Mouse (Mus musculus): ENCODE measurements around the gene Cramp1l. TPM values are rescaled to one million over a fixed set of nuclear protein-coding genes. Genes with fewer than 3 reads are reported as not detected.

Gene Cramp1l
- 14.0 and 14.3 TPM in 2 replicates for polyA plus RNA-seq (2012)

DNA sequence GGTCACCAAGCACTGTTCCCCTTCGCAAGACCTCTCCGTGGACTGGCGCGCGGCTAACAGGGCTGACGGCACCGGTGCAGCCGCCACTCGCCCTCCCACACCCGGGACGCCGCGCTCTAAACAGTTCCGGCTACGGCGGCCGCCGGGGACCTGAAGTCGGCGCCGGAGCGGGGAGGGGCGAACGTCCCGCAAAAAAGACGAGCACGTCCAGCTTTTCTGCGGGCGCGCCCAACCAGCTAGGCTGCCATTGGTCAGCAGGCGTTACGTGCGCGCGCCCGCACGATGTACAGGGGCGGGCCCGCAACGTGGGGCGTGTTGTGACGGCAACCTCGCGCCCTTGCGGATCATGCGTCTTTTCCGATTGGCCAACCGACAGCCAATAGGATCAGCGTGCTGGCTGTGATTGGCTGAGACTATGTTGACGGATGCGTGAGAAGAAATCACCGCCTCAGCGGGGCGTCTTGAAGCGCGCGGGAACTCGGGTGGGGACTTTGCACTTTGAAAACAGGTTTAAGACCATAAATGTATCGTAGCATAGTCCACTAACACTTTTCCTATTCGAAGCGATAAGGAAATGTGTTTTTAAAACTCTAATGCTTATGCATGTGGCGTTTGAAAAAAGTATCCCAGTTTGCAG lies at the start of gene Cramp1l, which contains the start of gene Ift140:
Gene Cramp1l, minus strand, starts transcription at position 134 of the 637 bp plus-strand sequence.
Gene Ift140, plus strand, starts transcription at position 431 of the 637 bp plus-strand sequence.
- no peak for TF ChIP-seq GATA1 (IDR thresholded peaks at IDR 0.05; ENCODE audit: low read length)

DNA sequence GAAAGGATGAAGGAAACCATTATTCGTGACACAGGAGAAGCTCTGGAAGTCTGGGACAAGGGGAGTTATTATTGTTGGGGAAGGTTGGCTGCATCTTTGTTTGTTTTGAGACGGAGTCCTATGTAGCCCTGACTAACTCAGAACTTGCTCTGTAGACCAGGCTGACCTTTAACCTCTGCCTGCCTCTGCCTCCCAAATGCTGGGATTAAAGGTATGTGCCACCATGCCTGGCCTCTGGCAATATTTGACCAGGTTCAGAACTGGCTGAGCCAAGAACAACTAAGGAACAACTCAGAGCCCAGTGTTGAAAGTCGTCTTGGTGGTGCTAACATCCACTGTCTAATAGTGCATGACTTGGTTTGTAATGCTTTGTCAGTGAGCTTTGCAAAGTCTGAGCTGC lies 49.6 kb upstream of the Cramp1l start:
- TF ChIP-seq GATA1 (IDR thresholded peaks at IDR 0.05; ENCODE audit: low read length) = no peak

GRCm38 (mm10) chr17:25064351-25064750 lies 48.8 kb upstream of the Cramp1l start:
- no peak for TF ChIP-seq GATA1 (IDR thresholded peaks at IDR 0.05; ENCODE audit: low read length)

GRCm38 (mm10) chr17:25063872-25064271 lies 48.3 kb upstream of the Cramp1l start:
- no peak for TF ChIP-seq GATA1 (IDR thresholded peaks at IDR 0.05; ENCODE audit: low read length)

- no peak for TF ChIP-seq GATA1 (IDR thresholded peaks at IDR 0.05; ENCODE audit: low read length)
Observed at GRCm38 (mm10) chr17:25063261-25063660, 47.7 kb upstream of the Cramp1l start.

DNA sequence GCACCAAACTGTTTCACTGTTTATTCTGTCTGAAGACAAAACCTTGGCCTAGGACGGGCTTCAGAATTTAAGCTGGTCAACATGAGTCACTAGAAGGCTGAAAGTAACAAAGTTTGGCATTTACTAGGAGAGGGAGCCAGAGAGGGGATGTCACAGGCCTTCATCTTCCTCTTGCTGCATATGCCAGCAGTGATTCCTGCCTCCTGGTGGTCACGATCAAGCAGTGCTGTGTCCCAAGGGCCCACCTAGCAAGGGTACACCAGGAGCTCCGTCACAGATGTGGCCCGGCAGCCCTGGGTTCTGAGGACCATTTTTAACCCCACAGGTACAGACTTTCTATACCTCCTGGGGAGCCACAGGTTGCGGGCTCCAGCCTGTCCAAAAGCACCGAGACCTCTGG lies 41.5 kb upstream of the Cramp1l start:
- no peak for TF ChIP-seq GATA1 (IDR thresholded peaks at IDR 0.05; ENCODE audit: low read length)

GRCm38 (mm10) chr17:25053274-25053673 lies 37.7 kb upstream of the Cramp1l start:
- no peak for TF ChIP-seq GATA1 (IDR thresholded peaks at IDR 0.05; ENCODE audit: low read length)

GRCm38 (mm10) chr17:25047143-25047542 lies 31.6 kb upstream of the Cramp1l start:
- TF ChIP-seq GATA1 (IDR thresholded peaks at IDR 0.05; ENCODE audit: low read length) = no peak

GRCm38 (mm10) chr17:25045281-25045680 lies 29.7 kb upstream of the Cramp1l start:
- TF ChIP-seq GATA1 (IDR thresholded peaks at IDR 0.05; ENCODE audit: low read length) = no peak

GRCm38 (mm10) chr17:25044879-25045278 lies 29.3 kb upstream of the Cramp1l start:
- no peak for TF ChIP-seq GATA1 (IDR thresholded peaks at IDR 0.05; ENCODE audit: low read length)

DNA sequence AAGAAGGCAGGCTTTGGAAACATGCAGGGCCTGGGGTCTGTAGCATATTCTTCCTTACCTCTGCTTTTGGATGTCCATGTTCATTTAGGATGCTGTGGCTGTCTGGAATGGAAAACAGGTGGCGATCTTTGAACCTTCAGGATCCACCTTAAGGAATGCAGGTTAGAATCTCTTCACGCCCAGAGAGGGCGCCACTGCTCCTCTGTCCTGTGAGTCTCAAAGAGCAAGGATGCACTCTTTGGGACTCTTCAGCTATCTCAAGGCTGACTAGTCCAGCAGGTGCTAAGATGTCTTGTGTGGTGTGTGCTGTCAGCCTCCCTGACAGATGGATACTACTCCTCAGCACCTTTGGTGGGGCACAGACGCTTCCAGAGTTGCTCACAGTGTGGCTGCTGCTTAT lies 20.6 kb upstream of the Cramp1l start:
- no peak for TF ChIP-seq GATA1 (IDR thresholded peaks at IDR 0.05; ENCODE audit: low read length)

- TF ChIP-seq GATA1 (IDR thresholded peaks at IDR 0.05; ENCODE audit: low read length) = no peak
Observed at GRCm38 (mm10) chr17:25016292-25017132, 924 bp upstream of the Cramp1l start.

GRCm38 (mm10) chr17:25014841-25015570 lies 582 bp downstream of the Cramp1l start:
- no peak for TF ChIP-seq GATA1 (IDR thresholded peaks at IDR 0.05; ENCODE audit: low read length)

DNA sequence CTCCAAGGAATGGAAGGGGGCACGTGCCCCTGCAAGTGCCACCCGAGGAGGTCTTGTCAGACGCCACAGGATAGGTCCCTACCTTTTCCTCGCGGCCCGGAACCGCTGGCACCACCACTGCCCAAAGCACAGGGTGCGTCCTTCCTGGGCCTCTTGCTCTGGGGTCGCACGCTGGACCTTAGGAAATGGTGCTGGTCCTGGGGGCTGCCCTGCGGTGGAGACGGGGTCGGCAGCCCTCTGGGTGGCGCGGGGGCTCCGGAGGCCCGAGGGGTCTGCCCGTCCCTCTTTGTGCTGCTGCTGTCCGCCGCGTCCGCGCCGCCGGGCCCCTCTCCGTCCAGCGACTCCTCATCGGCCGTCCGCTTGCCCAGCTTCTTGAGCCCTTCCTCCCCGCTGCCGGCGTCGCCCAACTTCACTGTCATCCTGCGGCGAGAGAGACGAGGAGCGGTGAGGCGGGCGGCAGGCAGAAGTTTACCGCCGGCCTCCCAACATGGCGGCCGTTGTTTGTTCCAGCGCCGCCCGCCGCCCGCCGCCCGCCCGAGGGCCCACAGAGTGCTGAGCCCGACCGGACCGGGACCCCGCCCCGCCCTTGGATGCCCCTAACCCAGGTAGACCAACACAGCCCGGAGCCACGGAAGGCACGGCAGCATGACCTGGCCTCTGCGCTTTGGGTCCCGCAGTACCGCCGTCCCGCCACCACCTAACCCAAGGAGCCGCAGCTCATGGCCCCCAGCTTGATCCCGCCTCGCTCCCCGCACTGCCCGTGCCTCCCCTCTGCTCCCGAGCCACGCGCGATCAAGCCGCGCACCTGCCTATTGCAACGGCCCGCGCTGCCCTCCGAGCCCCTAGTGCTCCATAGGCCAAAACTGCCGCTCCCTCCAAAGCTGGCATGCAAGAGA lies 1.7 kb downstream of the Cramp1l start:
- no peak for TF ChIP-seq GATA1 (IDR thresholded peaks at IDR 0.05; ENCODE audit: low read length)

GRCm38 (mm10) chr17:25007480-25007879 lies 8.1 kb downstream of the Cramp1l start:
- no peak for TF ChIP-seq GATA1 (IDR thresholded peaks at IDR 0.05; ENCODE audit: low read length)

All from G1E-ER4 (cell line).